Mouse (Mus musculus) induced T-regulatory cell, adult 2 months (primary cell): ENCODE data around the gene Iqca.
A peak's percentile ranks its signal among the peaks of the same experiment; 100 is the strongest.

Experiments
- DNase-seq: peaks from one replicate; pipeline ENCODE4 v3.0.0-alpha.2; 2012; ENCODE audit warnings: low read depth

Gene Iqca

DNA sequence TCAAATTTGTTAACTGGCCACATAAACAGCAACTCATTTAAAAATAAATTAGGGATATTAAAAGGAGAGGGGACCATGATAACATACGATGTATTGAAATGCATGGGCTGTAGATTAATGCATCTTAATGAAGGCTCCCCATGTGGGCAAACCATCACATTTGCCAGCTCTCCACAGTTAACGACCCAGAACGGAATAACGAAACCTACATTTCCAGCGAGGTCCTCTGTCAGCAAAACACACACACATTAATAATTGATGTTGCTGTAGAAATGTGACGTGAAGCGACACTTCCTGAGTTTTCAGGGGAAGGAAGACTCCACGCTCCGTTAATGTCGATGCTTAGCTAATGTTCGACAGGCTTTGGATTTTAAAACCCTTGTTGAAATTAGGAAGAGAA is 20.8 kb downstream of the Iqca start:
- no peak for DNase-seq

- DNase-seq = no peak
These were observed 21.2 kb downstream of the Iqca start for GRCm38 (mm10) chr1:90131982-90132381.

DNA sequence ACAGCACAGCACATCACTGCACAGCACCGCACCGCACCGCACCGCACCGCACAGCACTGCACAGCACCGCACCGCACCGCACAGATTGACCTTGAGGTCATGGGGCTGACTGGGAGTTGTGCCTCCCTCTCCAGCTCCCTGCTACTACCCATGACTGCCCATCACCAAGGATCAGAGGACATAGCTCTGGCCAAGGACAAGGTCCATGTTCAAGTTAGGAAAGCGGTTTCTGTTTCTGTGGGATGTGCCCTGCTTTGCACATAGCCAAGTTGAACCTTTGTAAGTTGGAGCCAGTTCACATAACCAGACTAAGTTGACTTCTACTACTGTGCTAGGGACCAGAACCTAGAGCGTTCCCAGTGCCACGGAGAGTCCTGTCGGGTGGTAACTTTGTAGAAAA is 28.6 kb downstream of the Iqca start:
- DNase-seq = no peak

GRCm38 (mm10) chr1:90120706-90121105 is 32.5 kb downstream of the Iqca start:
- no peak for DNase-seq

DNA sequence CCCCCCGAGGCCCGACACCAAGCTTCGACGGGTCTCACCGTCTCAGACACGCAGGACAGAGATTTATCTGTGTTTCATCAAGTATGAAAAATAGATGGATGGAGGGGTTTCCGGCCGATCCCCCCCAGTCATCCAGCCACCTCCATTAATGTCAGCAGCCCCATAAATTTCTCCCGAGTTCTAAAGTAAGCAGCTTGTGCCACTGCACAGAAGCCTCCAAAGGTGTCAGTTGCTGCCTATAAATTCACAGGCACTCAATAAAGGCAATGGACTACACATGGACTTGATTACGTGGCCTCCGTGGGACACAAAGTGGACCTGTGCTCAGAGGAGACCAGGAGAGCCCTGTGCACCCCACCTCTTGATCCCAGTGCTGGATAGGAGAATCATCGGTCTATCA is 34.0 kb downstream of the Iqca start:
- no peak for DNase-seq

GRCm38 (mm10) chr1:90117207-90117606 is 36.0 kb downstream of the Iqca start:
- no peak for DNase-seq

DNA sequence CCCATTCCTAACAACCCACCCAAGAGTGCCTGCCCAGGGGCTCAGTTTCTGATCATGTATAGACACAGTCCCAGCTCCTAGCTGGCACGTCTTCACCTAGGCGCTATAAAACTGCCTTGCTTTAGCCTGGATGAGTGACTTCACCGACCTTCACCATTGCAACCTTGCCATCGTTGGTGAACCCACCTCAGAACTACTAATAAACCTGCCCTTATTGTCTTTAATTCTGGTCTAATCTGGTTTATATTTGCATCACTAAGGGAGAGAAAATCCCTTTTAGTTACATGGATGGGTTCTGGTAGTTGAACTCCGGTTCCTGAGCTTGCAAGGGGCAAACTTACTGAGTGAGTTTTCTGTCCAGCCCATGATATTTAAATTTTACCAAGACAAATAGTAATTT is 38.6 kb downstream of the Iqca start:
- no peak for DNase-seq

GRCm38 (mm10) chr1:90113655-90114244 is 39.5 kb downstream of the Iqca start:
- no peak for DNase-seq

DNA sequence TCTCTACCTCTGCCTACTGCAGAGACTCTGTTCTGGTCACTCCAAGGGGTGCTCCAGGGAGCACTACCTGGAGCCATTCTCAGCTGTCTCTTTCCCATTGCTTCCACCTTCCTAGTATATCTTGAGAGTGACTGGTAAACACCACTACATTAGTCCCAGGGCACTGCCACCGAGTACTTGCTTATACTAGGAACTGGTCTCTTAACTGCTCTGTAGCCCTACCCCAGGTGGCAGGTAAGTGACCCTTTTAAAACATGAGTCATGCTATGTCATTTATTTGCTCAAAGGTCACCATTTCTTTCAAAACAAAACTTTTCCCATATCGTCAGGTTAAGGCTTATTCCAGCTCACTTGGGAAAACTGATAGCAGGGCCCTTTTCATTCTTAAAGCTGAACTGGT is 40.5 kb downstream of the Iqca start:
- no peak for DNase-seq

GRCm38 (mm10) chr1:90111198-90111839 is 41.9 kb downstream of the Iqca start:
- no peak for DNase-seq

DNA sequence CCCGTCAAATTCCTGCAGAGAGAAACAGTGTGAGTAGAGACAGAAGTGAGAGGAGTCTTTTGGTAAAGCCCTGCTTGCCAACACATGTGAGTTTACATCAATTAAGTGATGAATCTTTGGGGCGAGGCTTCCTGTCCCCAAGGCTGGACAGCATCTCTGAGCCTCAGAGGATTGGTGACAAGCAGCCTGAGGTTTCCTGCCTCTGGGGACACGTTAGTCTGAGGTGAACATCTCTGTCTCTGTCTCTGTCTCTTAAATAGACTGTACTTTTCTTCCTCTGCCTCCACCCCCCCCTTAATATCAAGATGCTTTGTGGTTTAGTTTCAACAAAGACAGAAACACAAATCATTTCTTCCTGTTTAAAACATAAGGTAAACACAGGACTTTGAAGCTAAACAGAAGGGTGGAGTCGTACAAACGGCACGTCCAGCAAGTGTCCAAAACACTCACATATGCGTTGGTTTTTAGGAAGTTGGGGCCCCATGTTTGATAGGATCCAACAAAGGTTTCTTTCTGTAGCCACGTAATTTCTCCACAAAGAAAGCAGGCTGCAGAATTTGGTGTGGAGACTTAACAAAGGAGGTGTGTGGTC is 49.2 kb downstream of the Iqca start:
- no peak for DNase-seq

DNA sequence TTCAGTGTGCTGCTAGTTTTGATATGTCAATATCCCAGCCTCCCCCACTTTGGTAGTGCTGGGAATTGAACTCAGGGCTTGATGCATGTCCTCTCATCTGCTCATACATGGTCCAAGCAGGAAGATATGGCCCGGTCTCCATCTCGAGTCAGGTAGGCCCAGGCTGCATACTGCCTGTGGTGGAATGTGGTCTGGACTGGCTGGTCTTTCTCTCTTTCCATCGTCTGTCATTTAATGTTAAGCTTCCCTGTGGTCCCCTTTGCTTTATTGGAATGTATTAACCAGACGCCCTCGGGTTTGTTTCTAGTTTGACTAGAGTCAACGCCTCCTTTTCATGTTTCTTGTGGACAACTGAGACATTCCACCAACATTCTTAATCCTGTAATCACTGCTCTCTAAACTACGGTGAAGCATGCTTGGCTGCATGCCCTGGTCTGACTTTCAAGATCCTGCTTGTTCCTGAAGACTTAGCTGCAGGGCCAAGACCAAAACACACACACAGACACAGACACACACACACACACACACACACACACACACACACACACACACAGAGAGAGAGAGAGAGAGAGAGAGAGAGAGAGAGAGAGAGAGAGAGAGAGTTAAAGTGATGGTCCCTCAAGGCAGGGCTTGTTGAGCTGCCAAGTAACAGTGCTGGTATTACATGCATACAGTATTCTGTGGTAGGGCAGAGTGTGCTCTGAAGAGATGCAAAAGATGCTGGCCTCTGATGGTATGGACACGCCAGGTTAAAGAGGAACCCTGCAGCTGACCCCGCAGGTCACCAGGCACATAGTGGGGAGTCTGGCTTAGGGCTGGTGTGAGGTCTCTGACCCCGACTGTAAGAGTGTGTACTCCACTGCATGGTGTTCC is 52.6 kb downstream of the Iqca start:
- DNase-seq = no peak

DNA sequence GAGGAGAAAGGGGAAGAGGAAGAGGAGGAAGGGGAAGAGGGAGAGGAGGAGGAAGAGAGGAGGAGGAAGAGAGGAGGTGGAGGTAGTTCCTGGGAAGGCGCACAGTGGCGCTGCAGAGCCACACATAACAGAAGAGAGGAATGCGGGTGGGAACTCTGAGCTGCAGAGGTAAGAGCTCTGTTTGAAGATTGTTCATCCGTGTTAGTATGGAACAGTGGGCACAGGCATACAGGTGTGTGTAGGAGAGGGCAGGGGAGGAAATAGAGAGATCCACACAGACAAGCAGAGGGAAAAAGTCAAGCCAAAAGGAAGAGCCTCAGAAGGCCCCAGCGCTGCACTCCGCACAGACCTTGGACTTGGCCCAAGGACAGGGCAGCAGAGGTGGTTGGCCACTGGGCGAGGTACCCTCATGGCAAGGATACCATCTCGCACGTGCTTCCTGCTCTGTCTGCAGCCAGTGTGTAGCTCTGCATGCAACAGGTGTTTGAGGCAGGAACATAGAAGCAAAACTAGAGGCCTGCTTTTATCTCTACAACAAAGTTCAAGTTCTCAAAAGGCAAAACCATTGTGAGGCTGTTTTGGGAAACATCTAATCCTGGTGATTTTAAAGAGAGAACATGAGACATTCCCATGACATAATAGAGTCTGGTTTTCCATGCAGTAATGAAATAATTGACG is 60.2 kb downstream of the Iqca start:
- no peak for DNase-seq

DNA sequence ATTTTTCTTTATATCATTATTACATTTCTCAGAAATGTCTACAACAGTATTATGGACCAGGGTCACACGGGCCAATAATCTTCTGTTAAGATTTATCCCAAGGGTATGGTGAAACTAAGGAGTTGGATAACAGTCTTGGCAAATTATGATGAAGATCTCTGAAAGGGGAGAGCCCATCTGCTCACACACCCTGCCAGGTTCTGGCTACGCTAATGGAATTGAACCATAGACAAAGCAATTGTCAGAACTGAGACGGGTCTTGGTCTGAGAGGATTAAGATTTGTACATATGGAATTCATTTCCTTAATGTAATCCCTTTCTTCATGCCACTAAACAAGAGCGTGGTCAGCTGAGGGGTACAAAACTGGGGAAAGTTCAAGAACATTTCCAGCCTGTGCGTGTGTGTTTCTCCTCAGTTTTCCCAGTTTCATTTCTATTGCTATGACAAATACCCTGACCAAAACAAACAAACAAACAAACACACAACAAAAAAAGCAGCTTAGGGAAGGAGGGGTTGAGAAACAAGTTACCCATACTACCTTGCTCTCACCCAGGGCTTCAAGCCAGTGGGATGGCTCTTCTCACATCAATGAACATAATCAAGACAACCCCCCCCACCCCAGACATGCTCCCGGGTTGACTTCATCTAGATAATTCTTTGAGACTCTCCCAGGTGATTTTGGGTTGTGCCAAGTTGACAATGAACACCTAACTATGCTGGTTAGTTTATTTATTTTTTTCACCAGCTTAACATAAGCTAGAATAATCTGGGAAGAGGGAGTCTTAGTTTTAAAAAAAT is 64.8 kb downstream of the Iqca start:
- no peak for DNase-seq

GRCm38 (mm10) chr1:90086461-90086860 is 66.7 kb downstream of the Iqca start:
- no peak for DNase-seq

GRCm38 (mm10) chr1:90085526-90086157 is 67.6 kb downstream of the Iqca start:
- DNase-seq = no peak

- no peak for DNase-seq
These were observed 76.9 kb downstream of the Iqca start for GRCm38 (mm10) chr1:90076291-90076690.

DNA sequence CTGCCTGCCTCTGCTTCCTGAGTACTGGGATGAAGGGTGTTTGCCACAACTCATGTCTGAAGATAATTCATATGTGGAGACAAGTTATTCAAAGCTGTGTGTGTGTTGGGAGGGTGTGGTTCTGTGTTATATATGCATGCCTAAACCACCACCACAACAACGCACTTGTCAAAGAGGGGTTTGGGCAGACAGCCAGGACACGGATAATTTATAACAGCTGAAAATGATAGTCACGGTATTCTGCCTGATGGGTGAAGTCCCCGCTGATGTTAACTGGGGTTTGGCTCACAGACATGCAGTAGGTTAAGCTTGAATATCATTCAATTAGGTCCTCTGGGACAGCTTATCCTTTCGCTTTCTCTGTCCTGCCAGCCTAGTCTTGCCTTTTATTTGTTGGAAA is 78.4 kb downstream of the Iqca start:
- no peak for DNase-seq

DNA sequence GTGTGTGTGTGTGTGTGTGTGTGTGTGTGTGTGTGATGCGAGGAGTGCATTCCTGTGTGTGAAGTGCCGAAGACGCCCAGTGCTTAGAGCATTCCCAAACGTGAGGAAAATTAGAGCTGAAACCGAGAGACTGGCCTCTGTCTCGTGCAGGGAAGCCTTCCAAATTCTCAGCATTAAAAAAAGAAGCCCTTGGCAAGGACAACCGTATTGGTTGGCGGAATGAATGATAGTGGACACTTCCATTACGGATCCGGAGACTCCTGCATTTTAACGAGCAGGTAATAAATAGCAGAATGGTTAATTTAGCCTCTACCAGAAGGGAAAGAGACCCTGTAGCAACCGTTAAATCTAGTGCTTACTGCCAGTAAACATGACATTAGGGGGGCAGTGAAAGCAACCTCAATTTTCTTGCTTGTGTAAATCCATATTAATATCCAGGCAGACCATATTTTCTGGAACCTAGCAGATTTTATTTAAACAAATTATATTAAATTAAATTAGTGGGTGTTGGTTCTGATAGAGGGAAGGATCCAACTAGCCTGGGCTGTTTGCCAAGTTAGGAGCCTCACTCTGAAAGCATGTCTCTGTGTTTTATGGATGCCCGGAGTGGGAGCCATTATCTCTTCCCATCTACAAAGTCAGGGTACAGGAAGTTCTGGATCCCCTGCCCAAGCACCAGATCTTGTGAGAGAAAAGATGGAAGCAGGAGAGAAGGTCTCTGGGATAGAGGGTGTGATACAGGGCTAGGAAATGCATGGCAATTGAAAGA is 81.2 kb downstream of the Iqca start:
- no peak for DNase-seq

DNA sequence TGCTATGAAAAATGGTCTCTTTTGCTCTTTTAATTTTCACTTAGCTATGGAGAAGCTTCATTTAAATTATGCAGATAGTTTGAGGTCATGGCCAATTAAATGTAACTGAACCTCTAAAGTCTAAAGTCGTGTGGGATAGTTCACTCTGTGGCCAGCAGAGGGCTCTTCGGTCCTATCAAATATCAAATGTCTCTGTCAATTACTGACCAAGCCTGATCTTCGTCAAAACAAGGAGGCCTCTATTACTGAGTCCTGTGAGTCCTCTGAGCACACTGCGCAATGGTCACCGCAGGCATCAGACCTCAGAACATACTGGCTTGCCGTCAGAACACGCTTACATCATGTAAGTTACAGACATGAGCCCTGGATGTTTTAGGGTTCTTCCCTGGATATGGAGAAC is 92.6 kb downstream of the Iqca start:
- DNase-seq = peak; percentile 12
